Mouse (Mus musculus) brain, embryonic 14.5 days (tissue): ENCODE data around the gene Btrc.
"Not testable (repeated sequence)": the region's sequence is repeated elsewhere in the genome, so short reads cannot be mapped to it uniquely, and the experiment has no call there.

Experiments
- CTCF ChIP-seq: fragments of 200-500 bp; IDR thresholded peaks from 2 replicates; pipeline ENCODE4 v1.5.1; 2012; ENCODE audit warnings: inconsistent platforms, mild to moderate bottlenecking, moderate library complexity, borderline replicate concordance; ENCODE audit not compliant: insufficient read depth, insufficient read length; ENCODE audit errors: extremely low read depth
- POLR2A ChIP-seq: fragments of 200-500 bp; IDR thresholded peaks from 2 replicates; pipeline ENCODE4 v1.6.1; 2012; ENCODE audit warnings: mild to moderate bottlenecking, inconsistent platforms, borderline replicate concordance; ENCODE audit not compliant: poor library complexity, insufficient read depth, insufficient read length, severe bottlenecking; ENCODE audit errors: extremely low read depth

DNA sequence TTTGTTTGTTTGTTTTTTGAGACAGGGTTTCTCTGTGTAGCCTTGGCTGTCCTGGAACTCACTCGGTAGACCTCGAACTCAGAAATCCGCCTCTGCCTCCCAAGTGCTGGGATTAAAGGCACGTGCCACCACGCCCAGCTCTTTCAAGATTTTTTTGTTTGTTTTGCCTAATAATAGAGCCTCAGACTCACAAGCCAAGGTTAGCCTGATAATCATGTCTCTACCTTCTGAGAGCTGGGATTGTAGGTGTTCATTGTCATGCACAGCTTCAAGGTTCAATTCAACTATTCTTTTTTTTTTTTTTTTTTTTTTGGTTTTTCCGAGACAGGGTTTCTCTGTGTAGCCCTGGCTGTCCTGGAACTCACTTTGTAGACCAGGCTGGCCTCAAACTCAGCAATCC is 6.7 kb upstream of the Btrc start:
- not testable (repeated sequence) for TF ChIP-seq CTCF, POLR2A
